Mouse (Mus musculus) gastrocnemius, adult 2 months (tissue): ENCODE measurements around the gene Arl1. TPM values are rescaled to one million over a fixed set of nuclear protein-coding genes. Genes with fewer than 3 reads are reported as not detected.
"Not testable (repeated sequence)": the region's sequence is repeated elsewhere in the genome, so short reads cannot be mapped to it uniquely, and the experiment has no call there.

ENCODE experiments used
- DNase-seq: peaks from one replicate; pipeline ENCODE4 v3.0.0; 2022
- H3K27ac ChIP-seq: fragments of 200-600 bp; 2 replicates; pipeline ENCODE4 v1.8.1; 2022; ENCODE audit warnings: mild to moderate bottlenecking
- H3K4me3 ChIP-seq: fragments of 200-600 bp; 2 replicates; pipeline ENCODE4 v1.8.1; 2022; ENCODE audit warnings: mild to moderate bottlenecking, moderate library complexity
- CTCF ChIP-seq: fragments of 200-600 bp; IDR thresholded peaks from 2 replicates; pipeline ENCODE4 v1.8.1; 2022; ENCODE audit warnings: antibody characterized with exemption, mild to moderate bottlenecking, moderate library complexity
- intact Hi-C: fragments of 180-260 bp; cut with DNase I; formaldehyde crosslinking; loops from one replicate; pipeline ENCODE4 v1.15.1; 2025
- total RNA-seq, 2 experiments: library from RNA; stranded (reverse); gene quantifications; 2 replicates each; pipeline ENCODE4 v1.2.3; 2021

The Arl1 gene
- total RNA-seq, 2 experiments from 2014 or later = 85.3 to 99.9 TPM

DNA sequence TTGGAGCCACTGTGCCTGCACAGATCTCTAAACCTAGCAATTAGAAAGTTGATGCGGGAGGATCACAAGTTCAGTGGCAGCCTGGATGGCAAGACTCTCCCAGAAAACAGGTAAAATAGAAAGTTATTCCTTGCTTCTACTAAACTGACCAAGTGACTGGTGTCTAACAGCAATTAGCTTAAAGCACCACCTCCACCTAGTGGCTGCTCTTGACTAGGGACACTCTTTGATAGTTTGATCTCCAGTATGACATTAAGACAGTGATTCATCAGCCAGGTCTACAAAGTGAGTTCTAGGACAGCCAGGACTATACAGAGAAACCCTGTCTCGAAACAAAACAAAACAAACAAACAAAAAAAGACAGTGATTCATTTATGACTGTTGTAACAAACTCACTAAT is 5.3 kb upstream of the Arl1 start:
- peak; percentile 59 for TF ChIP-seq CTCF
- intact Hi-C loops = loop anchor here (5.0 kb wide), 1 partner anchor 163 kb away; no protein-coding TSS in a partner anchor
- DNase-seq = no peak
- Histone ChIP-seq H3K4me3 (no peak overlapping the region), H3K27ac (no peak overlapping the region)

- intact Hi-C loops = loop anchor here (5.0 kb wide), 1 partner anchor 165 kb away; no protein-coding TSS in a partner anchor
- Histone ChIP-seq H3K4me3 (no peak overlapping the region), H3K27ac (no peak overlapping the region)
- no peak for DNase-seq
- TF ChIP-seq CTCF = peak; percentile 56
Observed at GRCm38 (mm10) chr10:88727128-88727527, 3.5 kb upstream of the Arl1 start.

DNA sequence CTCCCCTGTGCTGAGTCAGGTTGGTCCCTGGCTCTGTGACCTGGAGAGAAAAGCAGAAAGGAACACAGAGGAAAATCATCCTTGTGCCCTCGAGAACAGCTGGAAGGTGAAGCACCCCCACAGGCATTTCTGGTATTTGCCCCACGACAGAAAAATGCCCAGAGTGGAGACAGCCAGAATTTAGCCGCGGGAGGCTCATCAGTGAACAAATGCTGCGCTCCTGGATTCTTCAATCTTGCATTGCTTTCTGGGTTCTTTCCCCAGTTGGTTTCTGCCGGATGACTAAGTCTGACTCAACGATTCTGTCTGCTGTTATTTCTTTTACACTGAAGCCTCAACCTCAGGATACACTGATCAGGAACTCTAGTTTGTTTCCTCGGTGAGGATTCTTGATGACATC is 2.5 kb upstream of the Arl1 start:
- no peak for DNase-seq
- no peak overlapping the region for H3K4me3 ChIP-seq
- intact Hi-C loops = loop anchor here (5.0 kb wide), 1 partner anchor 166 kb away; no protein-coding TSS in a partner anchor
- H3K27ac ChIP-seq = no peak overlapping the region
- TF ChIP-seq CTCF = no peak

DNA sequence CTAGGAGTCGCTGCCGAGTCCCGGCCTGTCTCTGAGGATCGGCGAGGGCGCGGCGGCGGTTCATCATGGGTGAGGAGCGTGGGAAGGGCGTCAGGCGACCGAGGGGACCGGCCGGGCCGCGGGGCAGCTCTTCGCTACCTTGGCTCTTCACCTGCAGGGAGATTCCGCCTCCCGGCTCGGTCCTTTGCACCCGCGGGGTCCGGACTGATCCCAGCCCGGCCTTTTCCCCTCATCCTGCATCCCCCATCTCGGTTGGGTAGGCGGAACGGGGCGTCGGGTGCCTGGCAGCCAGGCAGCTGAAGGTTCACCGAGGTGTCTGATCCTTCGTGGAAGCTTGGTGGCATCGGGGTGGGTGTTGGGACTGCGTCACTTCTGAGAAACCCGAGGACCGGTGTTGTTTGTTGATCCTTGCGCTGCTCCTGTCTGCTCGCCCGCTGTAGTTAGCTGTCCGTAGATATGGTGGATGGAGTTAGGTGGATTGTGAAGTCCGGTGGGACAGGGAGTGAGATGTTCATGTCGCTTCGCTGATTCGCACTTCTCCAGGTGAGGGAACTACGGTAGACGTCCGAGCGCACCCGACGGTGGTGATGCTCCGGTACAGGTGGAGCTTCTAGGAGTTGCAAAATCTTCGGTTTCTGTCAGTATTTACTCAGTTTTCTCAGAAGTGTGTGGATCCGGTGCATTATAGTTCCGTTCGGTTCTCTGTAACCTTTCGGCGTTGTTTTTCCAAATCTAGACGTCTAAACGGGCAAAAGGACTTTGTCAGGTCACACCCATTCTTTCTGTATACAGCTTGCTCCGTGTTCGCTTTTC is 1.0 kb downstream of the Arl1 start:
- H3K27ac ChIP-seq = peak overlapping the region; percentile 95
- intact Hi-C loops = loop anchor here (5.0 kb wide), 1 partner anchor 354 kb away; the partner anchor contains the start of genes Dram1 and Gnptab
- no peak for DNase-seq
- 0 out of 2 replicates have a peak, but pooled peaks have one; percentile 8 for TF ChIP-seq CTCF
- H3K4me3 ChIP-seq = peak overlapping the region; percentile 100

- DNase-seq = no peak
- H3K27ac ChIP-seq = peak overlapping the region; percentile 95
- H3K4me3 ChIP-seq = peak overlapping the region; percentile 100
- no peak for TF ChIP-seq CTCF
- intact Hi-C loops = loop anchor here (5.0 kb wide), 1 partner anchor 355 kb away; the partner anchor contains the start of genes Dram1 and Gnptab
Observed at GRCm38 (mm10) chr10:88732309-88732622, 1.6 kb downstream of the Arl1 start.

DNA sequence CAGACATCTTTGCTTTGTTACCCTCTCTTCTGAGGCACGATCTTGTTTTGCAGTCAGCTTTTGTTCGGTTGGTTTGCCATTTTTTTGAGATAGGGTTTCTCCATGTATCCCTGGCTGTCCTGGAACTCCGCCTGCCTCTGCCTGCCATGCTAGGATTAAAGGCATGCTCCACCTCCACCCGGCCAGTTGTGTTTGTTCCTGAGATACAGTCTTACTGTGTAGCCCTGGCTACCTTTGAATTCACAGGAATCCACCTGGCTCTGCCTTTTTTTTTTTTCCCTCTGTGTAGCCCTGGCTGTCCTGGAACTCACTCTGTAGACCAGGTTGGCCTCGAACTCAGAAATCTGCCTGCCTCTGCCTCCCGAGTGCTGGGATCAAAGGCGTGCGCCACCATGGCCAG is 8.4 kb downstream of the Arl1 start:
- DNase-seq, H3K4me3 ChIP-seq, intact Hi-C loops, H3K27ac ChIP-seq: not testable (repeated sequence)

DNA sequence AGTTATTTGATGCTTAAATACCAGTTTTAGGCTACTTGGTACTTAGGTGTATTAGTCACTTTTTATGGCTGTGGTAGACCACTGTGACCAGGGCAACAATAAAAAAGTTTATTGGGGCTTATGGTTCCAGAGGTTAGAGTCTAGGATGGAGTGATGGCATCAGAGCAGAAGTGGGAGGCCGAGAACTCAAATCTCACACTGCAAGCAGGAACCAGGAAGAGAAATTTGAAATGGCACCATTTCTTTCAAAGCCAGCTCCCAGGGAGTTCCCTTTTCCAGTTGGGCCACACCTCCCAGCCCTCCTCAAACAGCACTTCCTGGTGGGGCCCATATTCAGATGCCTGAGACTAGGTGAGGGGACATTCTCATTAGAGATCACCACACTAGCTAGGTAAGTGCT is 9.2 kb downstream of the Arl1 start:
- no peak for DNase-seq
- H3K4me3 ChIP-seq = no peak overlapping the region
- no peak for TF ChIP-seq CTCF
- no peak overlapping the region for H3K27ac ChIP-seq
- intact Hi-C loops = no loop called here

DNA sequence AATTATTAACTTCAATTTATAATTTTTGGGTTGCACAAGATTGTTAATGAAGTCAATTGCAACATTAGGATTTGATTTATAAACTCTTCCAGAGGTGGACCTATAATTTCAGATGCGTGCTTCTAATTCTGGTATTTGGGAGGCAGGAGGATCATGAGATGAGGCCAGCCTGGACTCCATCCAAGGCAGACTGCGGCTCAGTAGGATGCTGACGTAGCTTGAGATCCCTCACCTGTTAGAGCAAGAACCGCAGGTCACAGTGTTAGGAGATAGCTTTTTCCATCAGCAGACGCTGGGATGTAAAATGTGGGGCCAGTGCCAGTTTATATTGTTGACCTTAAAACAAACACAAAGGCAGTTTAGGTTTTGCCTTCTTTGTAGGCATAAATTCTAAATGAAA is 10.1 kb downstream of the Arl1 start:
- no peak for TF ChIP-seq CTCF
- intact Hi-C loops = no loop called here
- Histone ChIP-seq H3K27ac (no peak overlapping the region), H3K4me3 (no peak overlapping the region)
- DNase-seq = no peak

DNA sequence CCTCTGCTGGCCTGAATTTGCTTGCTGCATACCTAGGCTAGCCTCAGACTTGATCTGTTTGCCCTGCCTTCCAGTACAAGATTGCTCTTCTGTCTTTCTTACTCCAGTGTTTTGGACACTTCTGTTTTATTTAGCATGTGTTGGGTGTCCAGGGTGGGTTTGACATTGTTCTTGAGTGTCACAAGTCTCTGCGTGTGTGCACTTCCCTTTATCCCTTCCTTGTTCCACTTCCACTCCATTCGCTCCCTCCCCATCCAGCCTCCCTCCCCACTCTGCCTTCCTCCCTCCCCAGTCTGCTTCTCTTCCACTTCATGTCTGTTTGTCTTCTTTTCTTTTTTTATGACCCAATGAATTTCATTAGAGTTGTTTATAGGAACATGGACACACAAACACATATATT is 10.8 kb downstream of the Arl1 start:
- TF ChIP-seq CTCF = no peak
- Histone ChIP-seq H3K27ac (no peak overlapping the region), H3K4me3 (no peak overlapping the region)
- DNase-seq = no peak
- intact Hi-C loops = no loop called here

- intact Hi-C loops = no loop called here
- no peak for TF ChIP-seq CTCF
- no peak overlapping the region for H3K27ac ChIP-seq
- DNase-seq = no peak
- H3K4me3 ChIP-seq = no peak overlapping the region
Observed at GRCm38 (mm10) chr10:88761524-88762212, 31.0 kb downstream of the Arl1 start.

GRCm38 (mm10) chr10:88765431-88766142 is 34.9 kb downstream of the Arl1 start:
- no peak for DNase-seq
- TF ChIP-seq CTCF = no peak
- no peak overlapping the region for H3K4me3 ChIP-seq
- no peak overlapping the region for H3K27ac ChIP-seq
- intact Hi-C loops = no loop called here

- Histone ChIP-seq H3K27ac (no peak overlapping the region), H3K4me3 (no peak overlapping the region)
- intact Hi-C loops = no loop called here
- TF ChIP-seq CTCF = no peak
- no peak for DNase-seq
Observed at GRCm38 (mm10) chr10:88768961-88769360, 38.3 kb downstream of the Arl1 start.

GRCm38 (mm10) chr10:88769676-88770075 is 39.0 kb downstream of the Arl1 start:
- no peak for TF ChIP-seq CTCF
- intact Hi-C loops = no loop called here
- DNase-seq = no peak
- no peak overlapping the region for H3K27ac ChIP-seq
- H3K4me3 ChIP-seq = no peak overlapping the region

DNA sequence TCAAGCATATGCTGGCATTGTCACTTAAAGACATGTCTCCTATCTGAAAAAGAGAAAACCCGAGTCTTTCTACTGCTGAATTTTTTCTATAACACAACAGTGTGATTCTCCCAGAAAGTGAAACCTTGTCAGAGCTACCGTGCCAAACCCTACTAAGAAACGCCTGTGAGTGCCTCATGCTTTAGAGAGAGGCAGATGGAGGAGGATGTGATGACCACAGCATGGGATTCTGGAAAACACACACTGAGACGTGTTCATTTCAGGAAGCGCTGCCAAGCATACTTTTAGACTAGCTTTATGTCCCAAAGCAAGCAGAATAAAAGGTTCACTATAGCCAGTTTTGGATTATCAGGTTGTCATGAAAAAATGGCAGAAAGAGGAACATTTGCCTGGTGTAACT is 42.3 kb downstream of the Arl1 start:
- H3K27ac ChIP-seq, H3K4me3 ChIP-seq, intact Hi-C loops, DNase-seq: not testable (repeated sequence)
